Comparison of ENCODE assay signal across 8 mouse cellular contexts in genomic region chr10:115778624-115779023, GRCm38 (mm10). TPM values are rescaled to one million over a fixed set of nuclear protein-coding genes. Genes with fewer than 3 reads are reported as not detected.
DNase-seq lines count a peak whose midpoint lies in the region; ATAC-seq lines count a peak whose summit lies in the region.

No protein-coding gene starts in this region.

- DNase-seq in gastrocnemius, postnatal 14 days = peak; percentile 13
- DNase-seq in gastrocnemius, postnatal 4 days (ENCODE audit: low spot score in 2 of 2) = no peak
- peak; percentile 31 for DNase-seq in ovary, postnatal 36 days (ENCODE audit: low spot score)
- no peak for DNase-seq in ovary, postnatal 10 days (ENCODE audit: low spot score)
- DNase-seq in embryo, embryonic 11 days = peak; percentile 47
- peak; percentile 66 for DNase-seq in lung, postnatal 10 days
- no peak for DNase-seq in thymus, postnatal 25 days

- intact Hi-C loops in gastrocnemius, postnatal 14 days (cut with DNase I; ENCODE audit: low total_unique reads) = no loop called here

- ATAC-seq in megakaryocyte, adult 5-6 weeks (ENCODE audit: poor library complexity, severe bottlenecking) = no peak

RNA-seq across cellular contexts. Expression of gene Tspan8, which starts 38.0 kb away (rescaled TPM):
- total RNA-seq in gastrocnemius, postnatal 14 days (2021) = 10 to 100 TPM; 30.9 to 34.9 TPM
- total RNA-seq in gastrocnemius, postnatal 4 days (2021) = 1 to 10 TPM; 5.3 to 6.5 TPM
- total RNA-seq in megakaryocyte, adult 5-6 weeks (2015) = 0.96 and 1.9 TPM in 2 replicates
- 1.4 and 3.1 TPM in 2 replicates for total RNA-seq in megakaryocyte, adult 5-6 weeks (2017)

Comparison
In these comparisons a context has a peak if more than half of its experiments do, and no peak if none do; other contexts are left out.
1. DNase-seq: peak in gastrocnemius, postnatal 14 days (single experiment), ovary, postnatal 36 days (single experiment), embryo, embryonic 11 days (single experiment) and lung, postnatal 10 days (single experiment); none in gastrocnemius, postnatal 4 days (0 of 2), ovary, postnatal 10 days (single experiment) and thymus, postnatal 25 days (single experiment).
2. RNA of gene Tspan8, which starts 38.0 kb away (total RNA-seq): 30.9 to 34.9 TPM in gastrocnemius, postnatal 14 days; 5.3 to 6.5 TPM in gastrocnemius, postnatal 4 days and 0.96 to 3.1 TPM in megakaryocyte, adult 5-6 weeks; every median in the first group is over 4 times any median in the second.